Mouse (Mus musculus) megakaryocyte, embryonic 14.5 days (primary cell): ENCODE measurements at regions not wholly inside any gene's neighbourhood (a gene's known extent, or its start where the extent isn't known, plus 50 kb on each side); places are given as distances from the start of the nearest gene placed in this dataset.
"Not testable (repeated sequence)": the region's sequence is repeated elsewhere in the genome, so short reads cannot be mapped to it uniquely, and the experiment has no call there.

Experiments used
- H3K27me3 ChIP-seq: replicated peaks from 2 replicates; pipeline ENCODE3; 2012; ENCODE audit warnings: inconsistent platforms
- H3K36me3 ChIP-seq: replicated peaks from 2 replicates; pipeline ENCODE3; 2012; ENCODE audit warnings: low read length, inconsistent platforms, mixed read lengths
- H3K4me1 ChIP-seq: 2 replicates; pipeline ENCODE4 v1.6.1; 2012; ENCODE audit warnings: inconsistent platforms
- H3K4me3 ChIP-seq: replicated peaks from 2 replicates; pipeline ENCODE3; 2012; ENCODE audit warnings: moderate library complexity, mild to moderate bottlenecking, inconsistent platforms
- H3K9me3 ChIP-seq: 2 replicates; pipeline ENCODE4 v1.6.1; 2012; ENCODE audit warnings: inconsistent platforms
- FLI1 ChIP-seq: IDR thresholded peaks from 2 replicates; pipeline ENCODE4 v1.6.1; 2012; ENCODE audit warnings: low read length, inconsistent platforms, mixed read lengths
- GATA1 ChIP-seq: IDR thresholded peaks from 3 replicates; pipeline ENCODE4 v1.6.1; 2012; ENCODE audit warnings: mixed read lengths, low read length, inconsistent platforms, borderline replicate concordance

GRCm38 (mm10) chr12:77092741-77093140 is 130.7 kb upstream of the Max start:
- H3K36me3 ChIP-seq: peaks cover 43% of the 10 kb centered on the region
- peaks cover 92% of the 10 kb centered on the region for H3K4me1 ChIP-seq
- H3K4me3 ChIP-seq: peak overlapping the region; percentile 35
- TF ChIP-seq FLI1: no peak
- TF ChIP-seq GATA1: no peak
- 0 out of 2 replicates have a peak, but pooled peaks cover 3% of the 10 kb centered on the region for H3K9me3 ChIP-seq
- no peaks in the 10 kb centered on the region for H3K27me3 ChIP-seq

GRCm38 (mm10) chr12:77092143-77092542 is 130.1 kb upstream of the Max start:
- Histone ChIP-seq H3K9me3 (0 out of 2 replicates have a peak, but pooled peaks cover 3% of the 10 kb centered on the region), H3K4me1 (peaks cover 92% of the 10 kb centered on the region), H3K36me3 (peaks cover 46% of the 10 kb centered on the region), H3K4me3 (no peak overlapping the region), H3K27me3 (no peaks in the 10 kb centered on the region)
- no peak for TF ChIP-seq GATA1
- TF ChIP-seq FLI1: no peak

GRCm38 (mm10) chr12:77091700-77092099 is 129.7 kb upstream of the Max start:
- Histone ChIP-seq H3K4me1 (peaks cover 92% of the 10 kb centered on the region), H3K36me3 (peaks cover 46% of the 10 kb centered on the region), H3K9me3 (0 out of 2 replicates have a peak, but pooled peaks cover 3% of the 10 kb centered on the region), H3K27me3 (no peaks in the 10 kb centered on the region), H3K4me3 (no peak overlapping the region)
- TF ChIP-seq FLI1: no peak
- no peak for TF ChIP-seq GATA1

GRCm38 (mm10) chr12:77090525-77090924 is 128.5 kb upstream of the Max start:
- Histone ChIP-seq H3K36me3 (peaks cover 40% of the 10 kb centered on the region), H3K27me3 (no peaks in the 10 kb centered on the region), H3K4me3 (no peak overlapping the region), H3K9me3 (0 out of 2 replicates have a peak, but pooled peaks cover 3% of the 10 kb centered on the region), H3K4me1 (peaks cover 89% of the 10 kb centered on the region)
- TF ChIP-seq FLI1: no peak
- no peak for TF ChIP-seq GATA1

GRCm38 (mm10) chr12:77089624-77090278 is 127.8 kb upstream of the Max start:
- H3K9me3 ChIP-seq: 0 out of 2 replicates have a peak, but pooled peaks cover 3% of the 10 kb centered on the region
- no peaks in the 10 kb centered on the region for H3K27me3 ChIP-seq
- peaks cover 41% of the 10 kb centered on the region for H3K36me3 ChIP-seq
- H3K4me1 ChIP-seq: peaks cover 89% of the 10 kb centered on the region
- H3K4me3 ChIP-seq: no peak overlapping the region
- no peak for TF ChIP-seq GATA1
- TF ChIP-seq FLI1: no peak

- H3K4me1 ChIP-seq: peaks cover 89% of the 10 kb centered on the region
- H3K36me3 ChIP-seq: peaks cover 45% of the 10 kb centered on the region
Observed at GRCm38 (mm10) chr12:77088452-77088851, 126.5 kb upstream of the Max start.

GRCm38 (mm10) chr12:77086931-77087330 is 124.9 kb upstream of the Max start:
- not testable (repeated sequence) for H3K27me3 ChIP-seq, H3K4me3 ChIP-seq, H3K9me3 ChIP-seq
- Histone ChIP-seq H3K36me3 (peaks cover 43% of the 10 kb centered on the region), H3K4me1 (peaks cover 80% of the 10 kb centered on the region)

More at GRCm38 (mm10) chr12:77088452-77088851, 126.5 kb upstream of the Max start:
- no peak overlapping the region for H3K4me3 ChIP-seq
- 0 out of 2 replicates have a peak, but pooled peaks cover 3% of the 10 kb centered on the region for H3K9me3 ChIP-seq
- TF ChIP-seq FLI1 (no peak), GATA1 (no peak)
- H3K27me3 ChIP-seq: no peaks in the 10 kb centered on the region

- H3K4me3 ChIP-seq: no peak overlapping the region
- H3K27me3 ChIP-seq: no peaks in the 10 kb centered on the region
- H3K4me1 ChIP-seq: peaks cover 80% of the 10 kb centered on the region
- H3K36me3 ChIP-seq: peaks cover 47% of the 10 kb centered on the region
- TF ChIP-seq GATA1 (no peak), FLI1 (no peak)
- 0 out of 2 replicates have a peak, but pooled peaks cover 3% of the 10 kb centered on the region for H3K9me3 ChIP-seq
Observed at GRCm38 (mm10) chr12:77085894-77086293, 123.9 kb upstream of the Max start.

GRCm38 (mm10) chr12:77085244-77085643 is 123.2 kb upstream of the Max start:
- H3K36me3 ChIP-seq: peaks cover 49% of the 10 kb centered on the region
- H3K4me3 ChIP-seq: peak overlapping the region; percentile 39
- H3K9me3 ChIP-seq: 0 out of 2 replicates have a peak, but pooled peaks cover 3% of the 10 kb centered on the region
- peaks cover 80% of the 10 kb centered on the region for H3K4me1 ChIP-seq
- TF ChIP-seq GATA1 (no peak), FLI1 (no peak)
- H3K27me3 ChIP-seq: no peaks in the 10 kb centered on the region

- H3K36me3 ChIP-seq: peaks cover 48% of the 10 kb centered on the region
- H3K4me1 ChIP-seq: peaks cover 80% of the 10 kb centered on the region
- 0 out of 2 replicates have a peak, but pooled peaks cover 3% of the 10 kb centered on the region for H3K9me3 ChIP-seq
- TF ChIP-seq FLI1: no peak
- no peak for TF ChIP-seq GATA1
- peak overlapping the region; percentile 77 for H3K4me3 ChIP-seq
- no peaks in the 10 kb centered on the region for H3K27me3 ChIP-seq
Observed at GRCm38 (mm10) chr12:77084744-77085143, 122.7 kb upstream of the Max start.
